Mouse (Mus musculus) cerebellum, adult 9-11 months (tissue): ENCODE measurements around the gene Fcna.

Experiments used
- DNase-seq: peaks from one replicate; pipeline ENCODE4 v3.0.0; 2022

The Fcna gene

GRCm38 (mm10) chr2:25607761-25608622 is 19.8 kb downstream of the Fcna start, which contains the start of gene Rabl6:
TSS of gene Rabl6 (minus strand) at chr2:25608521.
- peak; percentile 90 for DNase-seq

GRCm38 (mm10) chr2:25602526-25602925 is 25.3 kb downstream of the Fcna start:
- DNase-seq = peak; percentile 48

DNA sequence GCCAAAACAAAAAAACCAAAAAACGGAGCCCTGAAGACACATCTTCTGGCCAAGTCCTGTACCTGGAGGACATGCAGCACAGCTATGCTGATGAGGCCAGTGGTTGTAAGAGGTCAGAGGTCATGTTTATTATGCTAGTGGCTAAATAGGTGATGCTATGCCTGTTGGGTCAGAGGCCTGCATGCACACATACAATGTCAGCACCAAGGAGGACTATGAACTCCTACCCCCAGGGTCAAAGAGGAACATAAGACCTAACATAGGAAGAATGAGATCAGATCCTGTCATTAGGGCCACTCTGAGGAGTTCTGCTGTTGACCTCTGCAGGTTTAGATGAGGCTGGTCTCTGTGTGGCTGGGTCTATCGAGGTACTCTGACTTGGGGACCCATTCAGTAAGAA is 27.8 kb downstream of the Fcna start:
- DNase-seq = no peak

DNA sequence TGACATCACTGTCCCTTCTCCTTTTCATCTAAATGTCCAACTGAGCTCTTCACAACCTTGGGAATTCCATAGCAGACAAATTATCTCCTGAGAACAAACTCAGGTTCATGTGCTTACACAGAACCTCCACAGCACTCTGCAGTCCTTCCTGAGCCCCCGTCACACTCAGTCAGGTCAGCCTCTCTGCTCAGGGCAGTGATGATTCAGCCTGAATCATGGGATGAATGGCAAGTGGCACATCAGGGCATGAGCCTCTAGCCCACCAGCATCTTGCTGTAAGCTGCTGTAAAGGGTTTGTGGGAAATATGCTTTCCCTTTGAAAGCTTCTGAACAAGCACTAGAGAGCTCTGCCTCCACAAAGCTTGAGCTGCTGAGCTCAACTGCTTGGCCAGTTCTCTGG is 29.1 kb downstream of the Fcna start:
- DNase-seq = no peak

- DNase-seq = no peak
These were observed 30.9 kb downstream of the Fcna start for GRCm38 (mm10) chr2:25596765-25597510.

DNA sequence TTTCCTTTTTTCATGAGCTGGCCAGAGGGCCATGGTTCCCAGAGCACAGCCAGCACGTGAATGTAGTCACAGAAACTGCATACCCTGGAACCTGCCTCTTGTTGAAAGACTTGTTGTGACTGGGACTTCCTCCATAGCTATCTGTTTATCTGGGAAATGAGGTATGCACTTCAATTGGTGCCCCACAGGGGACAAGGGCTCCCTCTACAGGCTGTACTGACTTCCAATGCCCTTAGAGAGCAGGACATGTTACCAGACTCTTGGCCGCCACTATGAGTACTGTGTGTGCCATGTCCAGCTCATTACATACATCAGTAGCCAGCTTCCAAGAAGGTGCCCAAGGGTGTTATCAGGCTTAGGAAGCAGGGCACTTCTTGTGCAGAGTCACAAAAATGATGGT is 36.0 kb downstream of the Fcna start:
- DNase-seq = peak; percentile 45

- peak; percentile 23 for DNase-seq
These were observed 39.5 kb downstream of the Fcna start for GRCm38 (mm10) chr2:25588227-25588907.

- no peak for DNase-seq
These were observed 40.5 kb downstream of the Fcna start for GRCm38 (mm10) chr2:25587290-25587689.

DNA sequence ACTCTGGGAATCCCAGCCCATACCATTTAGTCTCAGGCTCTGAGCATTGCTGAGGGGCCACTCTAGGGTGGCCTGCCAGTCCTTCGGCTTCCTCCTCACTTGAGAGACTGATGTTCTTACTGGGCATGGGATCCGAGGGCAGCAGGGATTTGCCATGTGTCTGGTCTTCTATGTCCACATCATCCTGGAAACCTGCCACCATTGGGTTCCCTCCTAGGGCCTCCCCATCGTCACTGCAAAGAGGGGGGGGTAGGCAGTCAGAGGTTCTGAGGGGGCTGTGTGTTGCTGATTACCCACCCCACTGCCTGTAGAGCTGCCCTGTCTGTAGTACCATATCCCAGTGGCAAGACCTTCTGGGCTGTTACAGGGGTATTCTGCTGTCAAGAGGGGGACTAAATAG is 42.2 kb downstream of the Fcna start:
- DNase-seq = no peak

GRCm38 (mm10) chr2:25584856-25585255 is 43.0 kb downstream of the Fcna start:
- peak; percentile 59 for DNase-seq

DNA sequence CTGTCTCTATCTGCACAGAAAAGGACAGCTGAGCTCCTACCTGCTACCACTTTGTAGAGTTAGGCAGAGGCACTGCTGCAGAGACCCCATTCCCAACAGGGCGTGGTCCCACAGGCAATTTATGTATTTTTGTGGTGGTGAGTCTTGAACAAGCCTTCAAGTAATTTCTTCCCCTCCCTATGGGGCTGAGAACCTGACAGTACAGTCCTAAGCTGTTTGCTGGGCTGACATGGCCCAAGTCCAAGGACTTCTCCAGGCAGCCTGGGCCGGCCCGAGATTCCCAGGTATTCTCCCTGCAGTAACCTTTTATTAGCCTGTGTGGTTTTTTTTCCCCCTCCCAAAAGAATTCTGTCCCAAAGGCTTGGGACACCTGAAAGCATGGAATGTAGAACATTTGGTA is 43.7 kb downstream of the Fcna start:
- peak; percentile 68 for DNase-seq

DNA sequence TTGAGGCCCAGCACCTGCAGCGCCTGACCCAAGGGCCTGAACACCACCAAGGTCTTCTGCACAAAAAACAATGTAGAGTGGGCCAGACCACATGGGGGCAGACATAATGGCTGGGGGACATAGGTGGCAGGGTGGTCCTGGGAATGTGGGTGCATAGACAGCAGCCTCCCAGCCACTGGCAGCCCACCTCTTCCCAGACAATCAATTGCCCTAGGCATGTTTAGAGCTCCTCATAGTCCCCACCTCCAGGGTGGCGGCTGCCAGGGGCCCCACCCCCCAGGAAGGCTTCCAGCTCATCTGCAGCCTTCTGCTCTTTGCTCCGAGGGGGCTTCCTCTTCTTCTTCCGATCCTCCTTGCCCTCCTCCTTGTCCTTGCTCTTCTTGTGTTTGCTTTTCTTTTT is 44.3 kb downstream of the Fcna start:
- peak; percentile 67 for DNase-seq

DNA sequence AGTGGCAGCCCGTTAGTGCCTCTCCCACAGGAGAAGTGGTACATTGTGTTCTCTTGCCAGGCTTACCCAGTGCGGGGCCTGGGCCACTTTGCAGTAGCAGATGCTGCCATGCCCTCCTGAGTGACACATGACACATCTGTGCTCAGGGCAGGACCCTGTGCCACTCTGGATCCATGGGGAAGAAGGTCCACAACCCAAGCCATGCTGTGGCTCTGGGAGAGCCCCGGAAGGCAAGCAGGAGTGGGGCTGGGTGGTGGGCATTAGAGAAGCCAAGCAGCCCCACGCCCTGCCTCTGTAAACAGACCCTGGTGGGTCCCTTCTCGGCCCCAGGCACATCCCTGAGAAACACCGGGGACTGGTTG is 44.7 kb downstream of the Fcna start:
- peak; percentile 73 for DNase-seq

GRCm38 (mm10) chr2:25582466-25583119 is 45.2 kb downstream of the Fcna start:
- peak; percentile 81 for DNase-seq

DNA sequence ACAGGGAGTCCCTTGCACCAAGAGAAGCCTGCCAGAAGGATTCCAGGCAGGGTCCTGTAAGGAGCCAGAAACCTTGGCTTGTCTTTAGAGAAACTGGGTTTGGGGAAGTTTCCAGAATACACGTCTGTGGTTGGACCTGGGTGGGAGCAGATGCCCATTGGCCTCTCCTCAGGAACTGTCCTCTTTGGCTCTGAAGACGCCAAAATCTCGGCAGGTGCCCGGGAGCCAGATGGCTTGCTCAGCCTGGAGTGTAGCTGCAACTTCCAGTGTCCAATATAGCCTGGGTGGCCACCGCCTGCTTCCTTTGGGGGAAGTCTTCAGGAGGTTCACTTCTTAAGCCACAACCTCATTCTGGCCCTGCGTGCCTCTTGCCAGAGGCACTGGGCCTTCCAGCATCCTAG is 45.9 kb downstream of the Fcna start:
- DNase-seq = peak; percentile 97

GRCm38 (mm10) chr2:25581294-25581864 is 46.5 kb downstream of the Fcna start, which contains the start of gene Ajm1:
TSS of gene Ajm1 (minus strand) at chr2:25581757.
- DNase-seq = peak; percentile 92

- peak; percentile 78 for DNase-seq
These were observed 47.2 kb downstream of the Fcna start for GRCm38 (mm10) chr2:25580621-25581101.

DNA sequence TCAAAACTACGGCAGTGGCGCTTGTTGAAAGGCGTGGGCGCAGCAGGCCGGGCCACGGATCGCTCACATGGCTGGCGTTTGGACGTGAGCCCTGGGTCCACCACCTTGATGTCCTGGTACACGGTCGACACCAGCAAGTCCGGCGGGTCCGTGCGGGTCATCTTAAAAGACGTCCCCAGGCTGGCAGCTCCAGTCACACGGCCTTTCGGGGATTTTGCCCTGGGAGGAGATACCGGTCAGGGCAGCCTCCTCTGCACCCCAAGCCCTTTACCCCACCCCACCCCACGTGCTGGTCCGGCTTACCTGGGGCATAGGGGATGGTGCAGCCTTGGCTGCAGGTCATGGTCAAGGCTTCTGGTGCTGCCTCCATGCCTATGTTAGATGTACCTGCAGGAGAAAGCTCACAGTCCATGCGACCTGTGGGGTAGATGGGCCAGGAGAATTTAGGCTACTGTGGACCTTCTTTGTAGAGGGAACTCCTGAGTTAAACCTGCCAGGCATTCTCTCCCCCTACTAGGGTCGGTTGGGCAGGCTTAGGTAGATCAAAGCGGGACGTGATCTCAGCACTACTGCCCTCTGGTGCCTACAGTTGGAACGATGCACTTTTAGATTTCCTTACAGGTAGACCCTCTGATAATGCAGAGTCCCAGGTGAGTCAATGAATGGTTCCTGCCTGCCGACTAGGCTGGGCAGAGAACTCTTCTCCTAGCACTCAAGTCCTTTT is 47.9 kb downstream of the Fcna start:
- DNase-seq = peak; percentile 87

DNA sequence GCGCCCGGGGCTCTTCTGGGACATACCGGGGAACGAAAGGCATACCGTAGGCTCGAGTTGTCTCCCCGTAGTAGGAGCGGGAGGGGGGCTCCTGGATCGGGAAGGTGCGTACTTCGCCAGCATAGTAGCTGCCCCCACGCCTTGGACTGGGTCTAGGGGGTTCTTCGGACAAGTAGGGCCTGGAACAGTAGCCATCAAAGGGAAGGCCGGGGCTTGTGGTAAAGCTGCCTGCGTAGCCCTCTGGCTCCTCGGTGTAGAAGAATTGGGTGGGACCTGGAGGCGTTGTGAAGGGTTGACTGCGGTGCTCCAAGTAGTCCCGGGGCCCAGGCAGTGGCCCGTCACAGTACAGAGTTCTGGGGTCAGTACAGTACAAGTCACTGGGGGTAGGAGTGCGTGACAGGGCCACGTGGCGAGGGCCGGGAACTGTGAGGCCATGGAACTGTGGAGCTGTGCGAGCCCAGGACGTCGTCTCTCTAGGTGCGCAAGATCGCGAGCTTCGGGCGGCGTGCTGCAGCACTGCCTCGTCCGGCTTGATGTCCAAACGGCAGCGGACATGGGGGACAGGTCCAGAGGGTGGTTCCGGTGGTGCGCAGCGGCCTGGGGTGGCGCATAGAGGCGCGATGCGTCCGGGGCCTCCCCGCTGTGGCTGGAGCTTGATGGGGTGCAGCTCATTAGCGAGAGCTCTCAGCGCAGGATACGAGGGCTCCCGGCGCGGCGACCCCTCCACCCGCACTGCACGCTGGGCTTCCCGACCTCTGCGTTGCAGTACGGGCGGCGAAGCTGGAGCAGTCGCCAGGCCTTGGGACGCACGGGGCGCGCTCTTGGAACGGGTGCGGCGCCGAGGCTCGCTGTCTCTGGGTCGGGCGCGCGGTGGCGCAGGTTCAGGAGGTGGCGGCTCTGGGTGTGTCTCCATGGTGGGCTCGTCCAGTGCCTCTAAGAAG is 48.8 kb downstream of the Fcna start:
- peak; percentile 80 for DNase-seq
